Mouse (Mus musculus) spleen, postnatal 4 days (tissue): ENCODE results near the gene Guca2b.
"Not testable (repeated sequence)": the region's sequence is repeated elsewhere in the genome, so short reads cannot be mapped to it uniquely, and the experiment has no call there.

Source experiments
- DNase-seq, 2 experiments: peaks; one replicate each; pipeline ENCODE4 v3.0.0; 2022; ENCODE audit warnings: low spot score in 2 of 2

Gene Guca2b

DNA sequence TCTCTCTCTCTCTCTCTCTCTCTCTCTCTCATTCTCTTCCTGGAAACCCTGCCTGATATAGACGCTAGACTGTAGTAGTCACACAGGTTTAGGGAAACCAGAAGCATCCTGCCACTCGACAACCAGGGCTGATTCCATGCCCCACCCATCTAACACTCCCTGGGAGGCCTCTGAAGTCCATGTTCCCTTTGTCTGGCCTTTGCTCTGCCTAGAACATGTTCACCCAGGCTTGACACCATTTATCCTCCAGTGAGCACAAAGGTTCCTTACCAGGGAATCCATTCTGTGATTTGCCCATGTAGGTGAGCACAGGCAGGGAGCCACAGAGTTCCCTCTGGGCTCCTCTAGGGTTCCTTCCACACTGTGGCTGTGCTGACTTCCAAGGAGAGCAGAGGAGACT is 508 bp downstream of the Guca2b start:
- no peak for DNase-seq

DNA sequence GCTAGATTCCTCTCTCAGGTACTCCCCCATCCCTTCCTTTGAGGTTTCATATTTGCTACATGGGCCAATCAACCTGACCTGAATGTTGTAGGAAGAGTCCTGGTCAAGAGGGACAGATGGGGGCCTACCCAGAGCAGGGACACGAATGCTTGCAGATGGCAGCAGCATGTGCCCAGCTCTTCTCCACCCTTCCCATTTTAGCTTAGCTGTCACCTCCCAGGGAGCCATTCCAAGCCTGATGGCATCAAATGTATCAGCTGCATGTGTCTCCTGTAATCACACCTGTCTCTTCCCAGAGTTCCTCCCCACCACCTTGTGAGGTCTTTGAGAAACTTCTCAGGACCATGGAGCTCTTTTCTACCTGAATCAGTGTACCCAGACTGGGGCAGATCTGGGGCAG is 1.7 kb downstream of the Guca2b start:
- no peak for DNase-seq

DNA sequence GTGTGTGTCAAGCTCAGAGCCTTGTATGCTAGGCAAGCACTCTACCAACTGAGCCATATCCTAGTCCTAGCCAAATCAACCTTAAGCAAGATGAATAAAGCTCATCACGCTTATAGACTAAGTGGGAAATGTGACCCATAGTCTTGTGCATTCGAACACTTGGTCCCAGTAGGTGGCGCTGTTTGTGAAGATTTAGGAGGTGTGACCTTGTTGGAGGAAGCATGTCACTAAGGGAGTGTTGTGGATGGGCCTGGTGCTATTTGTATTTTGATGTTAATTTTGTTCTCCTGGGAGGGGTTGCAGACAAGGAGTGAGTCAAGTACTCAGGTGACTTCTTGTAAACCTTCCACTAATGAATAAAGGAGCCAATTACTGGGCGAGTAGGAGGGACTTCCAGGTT is 16.1 kb downstream of the Guca2b start:
- DNase-seq: no peak

DNA sequence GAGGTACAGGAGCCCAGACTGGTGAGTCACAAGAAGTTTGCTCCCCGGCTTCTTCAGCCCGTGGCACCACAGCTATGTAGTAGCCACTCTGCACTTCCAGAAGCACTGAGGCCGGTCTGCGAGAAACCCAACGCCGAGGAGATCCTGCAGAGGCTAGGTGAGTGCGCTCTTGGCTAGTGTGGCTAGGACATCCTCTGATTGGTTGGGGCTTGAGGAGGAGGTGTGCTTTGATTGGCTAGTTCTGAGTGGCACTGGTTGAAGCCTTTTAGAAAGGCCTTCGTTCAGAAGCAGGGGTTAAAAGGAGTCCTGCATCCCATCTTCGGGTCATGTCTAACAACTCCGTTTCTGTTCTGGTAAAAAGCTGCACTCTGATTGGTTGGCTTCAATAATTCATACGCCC is 20.1 kb downstream of the Guca2b start:
- peak in 1 of 2 experiments; percentile 54 for DNase-seq

DNA sequence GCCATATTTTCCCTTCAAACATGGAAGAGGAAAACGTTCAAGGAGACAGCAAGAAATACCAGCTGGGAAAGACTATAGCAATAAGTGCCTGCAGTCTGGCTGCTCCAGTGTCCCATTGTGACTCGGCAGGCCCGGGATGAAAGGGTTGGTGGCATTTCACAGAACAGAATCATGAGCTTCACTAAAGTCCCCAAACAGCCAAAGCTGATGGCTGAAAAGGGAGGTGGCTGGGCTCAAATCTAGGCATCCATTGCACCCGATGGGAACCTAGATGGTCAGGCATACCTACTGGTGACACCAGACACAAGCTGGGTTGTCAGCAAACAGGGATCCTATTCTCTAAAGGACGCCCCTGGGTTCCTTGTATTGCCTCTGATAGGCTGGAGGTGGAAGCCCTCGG is 20.8 kb downstream of the Guca2b start:
- DNase-seq: peak in 1 of 2 experiments; percentile 45

DNA sequence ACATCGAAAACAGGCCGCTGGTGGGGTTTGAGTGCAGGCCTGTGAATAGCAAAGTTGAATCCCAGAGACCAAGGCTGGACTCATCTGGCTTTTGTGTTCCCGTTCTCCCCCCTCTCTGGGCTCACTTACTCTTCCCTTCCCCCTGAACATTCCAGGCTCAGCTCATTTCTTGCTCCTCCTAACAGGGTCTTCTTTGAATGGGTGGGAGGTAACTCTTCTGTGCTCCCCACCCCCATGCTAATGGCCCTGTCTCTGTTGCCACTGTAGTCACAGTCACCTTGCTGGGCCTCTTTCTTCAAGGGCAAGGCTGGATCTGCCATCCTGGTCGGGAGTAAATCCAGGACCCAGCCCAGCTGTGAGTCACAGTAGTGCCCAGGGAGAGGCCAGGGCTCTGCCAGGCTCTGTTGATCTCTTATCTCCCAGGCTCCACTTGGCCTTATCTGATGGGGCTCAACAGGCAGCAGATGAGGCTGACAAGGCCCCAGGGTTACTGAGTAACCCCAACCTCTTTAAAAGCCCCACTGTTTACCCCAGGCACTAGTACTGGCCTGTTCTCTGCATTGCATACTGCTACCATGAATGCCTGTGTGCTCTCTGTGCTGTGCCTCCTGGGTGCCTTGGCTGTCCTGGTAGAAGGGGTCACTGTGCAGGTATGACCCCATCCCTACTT is 21.4 kb downstream of the Guca2b start, which contains the start of gene Guca2a:
TSS of gene Guca2a (plus strand) at position 529 of the 670 bp plus-strand sequence.
- peak in 1 of 2 experiments; percentile 54 for DNase-seq

DNA sequence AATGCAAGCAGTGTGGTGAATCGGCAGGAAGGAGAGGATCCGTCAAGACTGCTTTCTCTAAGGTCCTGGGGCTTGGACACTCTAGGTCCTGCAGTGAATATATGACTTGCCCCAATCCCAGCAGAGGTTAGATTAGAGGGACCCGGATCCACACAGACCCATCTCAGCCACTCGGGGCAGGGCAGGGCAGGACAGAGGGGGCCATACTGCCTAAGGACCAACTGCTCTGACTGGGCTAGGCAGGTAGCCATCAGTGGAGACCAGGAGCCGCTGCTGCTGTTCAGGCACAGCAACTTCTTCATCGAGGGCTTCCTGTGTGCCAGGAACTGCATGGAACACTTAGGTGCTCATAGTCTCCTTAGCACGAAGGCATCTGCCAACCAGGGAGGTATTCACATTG is 22.0 kb downstream of the Guca2b start:
- peak in 1 of 2 experiments; percentile 54 for DNase-seq

DNA sequence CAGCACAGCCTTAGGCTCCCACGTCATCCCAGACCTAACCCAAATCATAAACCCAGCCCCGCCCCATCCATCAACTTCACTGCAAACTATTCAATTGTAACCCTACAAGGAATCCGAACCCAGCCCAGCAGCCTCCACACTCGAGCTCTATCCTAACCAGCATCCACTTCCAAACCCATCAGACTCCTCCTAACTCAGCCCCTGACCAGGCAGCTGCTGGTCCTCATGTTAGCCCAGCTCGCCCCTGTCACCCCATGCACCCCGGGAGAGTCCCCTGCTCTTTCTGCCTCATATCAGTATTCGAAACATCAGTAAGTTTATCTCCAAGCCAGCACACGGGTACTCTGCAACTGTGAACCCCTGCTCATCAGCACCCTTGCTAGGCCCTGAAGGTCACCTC is 23.1 kb downstream of the Guca2b start:
- peak in 1 of 2 experiments; percentile 54 for DNase-seq

DNA sequence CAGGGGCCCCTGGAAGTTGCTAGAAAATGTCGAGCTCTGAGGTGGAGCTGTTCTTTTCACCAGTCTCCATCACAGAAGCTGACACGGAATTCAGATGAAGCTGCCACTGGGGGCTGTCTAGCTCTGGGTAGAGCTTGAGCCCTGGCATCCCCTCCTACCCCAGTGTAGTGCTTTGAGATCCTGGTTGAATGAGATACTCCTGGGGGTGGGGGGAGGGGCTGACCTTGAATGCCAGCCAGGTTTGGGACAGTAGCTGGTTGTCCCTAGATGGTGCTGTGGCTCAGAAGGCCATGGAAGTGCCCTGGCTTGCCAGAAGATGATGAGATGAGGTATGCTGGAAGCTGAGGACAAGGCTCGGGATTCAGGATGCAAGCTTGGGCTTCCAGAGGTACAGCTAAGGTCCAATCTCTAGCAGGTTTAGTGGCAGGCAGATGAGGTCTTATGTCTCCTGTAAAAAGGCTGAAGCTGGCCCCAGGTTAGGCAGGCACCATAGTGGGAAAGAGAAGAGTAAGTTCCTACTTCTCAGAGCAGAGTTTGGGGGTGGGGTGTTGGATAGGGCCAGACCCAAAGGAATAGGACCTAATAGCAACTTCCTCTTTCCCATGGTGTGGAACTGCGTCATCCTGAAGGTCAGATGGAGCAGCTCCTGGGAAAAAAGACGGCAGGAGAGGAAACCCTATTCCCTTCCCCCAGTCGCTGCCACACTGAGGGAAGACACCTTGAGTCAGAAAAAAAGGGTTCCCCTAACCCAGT is 23.7 kb downstream of the Guca2b start:
- DNase-seq: no peak

DNA sequence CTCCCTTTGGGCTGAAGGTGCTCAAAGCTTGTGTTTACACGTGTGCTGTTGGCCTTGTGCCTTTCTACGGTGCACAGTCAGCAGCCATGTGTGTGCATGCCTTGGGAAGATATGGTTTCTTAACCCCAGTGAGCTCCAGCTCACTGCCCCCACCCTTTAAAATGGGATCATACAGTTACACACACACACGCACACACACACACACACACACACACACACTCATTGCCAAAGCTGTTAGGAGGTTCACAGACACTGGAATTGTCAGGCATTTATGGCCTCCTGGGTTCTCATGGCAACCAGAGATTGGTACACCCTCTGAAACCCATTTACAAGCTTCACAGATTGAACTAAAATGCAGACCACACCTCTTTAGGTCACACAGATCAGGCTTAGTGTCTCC is 24.8 kb downstream of the Guca2b start:
- no peak for DNase-seq

DNA sequence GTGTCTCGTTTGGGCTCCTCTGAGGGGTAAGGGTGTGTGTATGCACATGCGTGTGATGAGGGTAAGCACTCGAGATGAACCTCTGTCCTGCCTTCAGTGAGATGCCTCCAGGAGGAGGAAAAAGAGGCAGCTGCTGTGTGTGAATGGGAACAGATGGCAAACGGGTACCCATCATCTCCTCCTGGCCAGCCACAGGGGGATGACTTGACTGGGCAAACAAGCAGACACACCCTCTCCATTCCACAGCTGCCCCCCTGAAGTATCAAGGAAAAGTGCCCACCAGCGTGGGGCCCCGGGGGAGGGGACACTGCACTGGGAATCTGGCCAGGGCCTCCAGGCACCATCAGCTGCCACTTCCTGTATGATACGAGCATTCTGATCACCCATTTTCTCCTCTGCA is 25.4 kb downstream of the Guca2b start:
- DNase-seq: no peak

DNA sequence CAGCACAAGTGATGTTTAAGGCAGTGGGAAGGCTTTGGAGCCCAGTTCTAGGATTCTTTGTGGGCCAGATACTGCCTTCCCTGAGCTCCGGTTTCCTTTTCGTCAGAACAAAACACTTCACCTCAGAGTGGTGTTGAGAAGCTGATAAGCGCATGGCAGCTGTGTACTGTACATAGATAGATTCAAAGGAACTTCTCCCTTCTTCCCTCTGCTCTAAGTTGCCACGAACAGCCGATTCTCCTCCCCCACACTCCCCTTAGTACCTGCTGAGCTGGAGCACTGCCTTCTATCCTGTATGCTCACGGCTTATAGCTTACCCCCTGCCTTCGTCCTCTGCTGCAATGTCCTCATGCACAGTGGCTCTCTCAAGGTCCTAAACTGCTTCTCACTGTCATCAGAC is 26.0 kb downstream of the Guca2b start:
- DNase-seq: no peak

DNA sequence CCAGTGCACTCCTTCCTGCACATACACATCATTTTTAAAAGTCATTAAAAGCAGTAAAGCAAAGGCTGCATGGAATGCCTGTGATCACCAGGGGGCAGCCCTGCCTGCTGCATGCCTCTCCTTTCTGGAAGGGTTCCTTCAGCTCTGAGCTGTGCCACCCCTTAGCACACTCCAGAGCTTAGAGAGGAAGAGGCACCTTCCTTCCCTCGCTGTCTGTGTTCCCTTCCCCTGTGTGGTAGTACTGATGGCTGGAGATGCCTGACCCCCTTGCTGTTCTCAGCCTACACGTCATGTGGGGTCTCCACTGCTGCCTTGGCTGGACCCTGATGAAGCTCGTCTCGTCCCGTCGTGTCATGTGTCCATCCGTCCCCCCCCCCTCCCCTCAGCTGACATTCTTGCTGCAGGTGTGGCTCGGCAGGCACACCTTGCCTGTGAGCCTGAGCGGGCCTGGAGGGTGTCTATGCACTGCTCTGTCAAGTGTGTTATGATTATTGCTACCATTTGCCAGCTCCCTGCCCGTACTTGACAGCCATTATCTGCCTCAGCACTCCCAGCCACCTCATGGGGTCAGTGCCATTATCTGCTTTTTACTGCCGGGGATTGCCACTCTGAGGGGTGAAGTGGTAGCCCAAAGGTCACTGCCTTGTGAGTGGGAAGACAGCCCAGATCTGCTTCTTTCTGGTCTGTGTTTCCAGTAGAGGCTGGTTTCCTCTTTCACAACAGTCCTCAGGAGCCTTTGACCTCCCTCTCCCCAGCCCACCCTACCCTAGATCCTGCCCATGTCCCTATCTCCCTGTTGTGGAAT is 27.4 kb downstream of the Guca2b start:
- DNase-seq: no peak

DNA sequence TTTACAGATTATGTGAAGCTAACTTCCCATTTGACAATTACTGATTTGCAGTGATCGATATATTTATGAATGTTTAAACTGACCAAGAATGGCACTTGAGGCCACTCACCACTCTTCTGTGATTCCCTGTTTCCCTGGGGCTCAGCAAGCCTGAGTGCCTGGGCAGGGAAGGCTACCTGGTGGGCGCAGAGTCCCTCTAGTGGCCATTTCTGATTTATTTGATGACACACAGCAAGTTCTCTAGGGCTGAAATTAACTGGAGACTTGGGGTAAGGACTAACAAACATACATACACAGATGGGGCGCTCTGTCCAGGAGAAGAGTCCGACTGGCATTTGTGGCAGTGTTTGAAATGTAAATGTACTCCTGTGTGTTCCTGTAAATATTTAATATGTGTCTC is 30.4 kb downstream of the Guca2b start:
- not testable (repeated sequence) for DNase-seq

DNA sequence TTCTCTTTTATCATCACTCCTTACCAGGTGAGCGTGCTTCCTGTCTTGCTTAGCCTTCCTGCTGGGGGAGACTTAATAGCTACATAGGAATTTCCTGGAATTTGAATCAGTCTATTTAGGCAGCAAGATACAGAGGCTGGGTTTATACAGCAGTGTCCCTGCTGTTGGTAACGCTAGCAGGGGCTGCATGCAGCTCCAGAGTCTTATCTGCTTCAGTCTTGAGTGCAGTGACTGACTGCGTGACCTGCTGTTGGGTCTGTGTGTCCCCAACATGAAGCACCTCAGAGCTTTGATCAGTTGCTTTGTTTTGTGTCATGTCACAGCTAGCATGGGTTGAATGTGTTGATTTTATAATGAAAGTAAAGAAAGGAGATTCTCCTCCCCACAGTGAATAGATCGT is 31.4 kb downstream of the Guca2b start:
- no peak for DNase-seq

DNA sequence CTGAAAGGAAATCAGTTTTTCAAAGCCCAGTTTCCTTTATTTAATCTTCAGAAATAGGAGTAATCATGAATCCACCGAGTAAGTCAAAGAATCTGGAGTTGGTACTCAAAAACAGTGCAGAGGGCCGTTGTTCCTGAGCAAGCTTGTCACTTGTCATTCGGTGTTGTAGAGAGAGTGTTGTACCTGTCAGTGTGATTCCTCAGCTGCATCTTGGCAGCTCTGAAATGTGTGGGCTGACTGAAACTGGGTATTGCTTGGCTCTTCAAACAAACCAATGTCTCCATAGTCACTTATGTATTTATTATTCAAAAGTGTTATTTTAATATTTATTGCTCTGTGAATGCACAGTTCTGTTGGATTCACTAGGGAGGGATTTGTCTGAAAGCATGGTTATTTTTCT is 31.9 kb downstream of the Guca2b start:
- no peak for DNase-seq

DNA sequence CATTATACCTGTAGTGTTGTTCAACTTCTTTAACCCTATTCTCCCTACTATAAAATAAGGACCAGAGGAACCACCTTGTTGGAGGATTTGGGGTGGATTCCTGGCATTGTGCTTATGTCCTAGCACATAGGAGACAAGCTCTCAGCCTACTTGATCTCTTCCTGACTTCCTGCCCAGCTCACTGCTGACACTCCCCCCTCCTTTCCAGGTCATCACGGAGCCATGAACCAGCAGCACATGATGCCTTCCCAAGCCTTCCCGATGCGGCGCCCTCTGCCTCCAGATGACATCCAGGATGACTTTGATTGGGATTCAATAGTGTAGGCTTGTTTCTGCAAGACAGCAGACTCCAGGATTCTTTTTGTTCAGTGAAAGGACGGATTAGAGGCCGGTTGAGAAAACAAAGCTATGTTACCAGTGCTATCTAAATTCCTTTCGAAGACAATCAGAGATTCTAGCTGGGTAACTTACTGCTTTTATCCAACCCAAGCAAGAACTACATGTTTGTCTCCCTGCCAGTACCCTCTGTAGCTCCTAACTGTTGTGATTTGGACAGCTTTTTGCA is 32.6 kb downstream of the Guca2b start:
- DNase-seq: no peak

DNA sequence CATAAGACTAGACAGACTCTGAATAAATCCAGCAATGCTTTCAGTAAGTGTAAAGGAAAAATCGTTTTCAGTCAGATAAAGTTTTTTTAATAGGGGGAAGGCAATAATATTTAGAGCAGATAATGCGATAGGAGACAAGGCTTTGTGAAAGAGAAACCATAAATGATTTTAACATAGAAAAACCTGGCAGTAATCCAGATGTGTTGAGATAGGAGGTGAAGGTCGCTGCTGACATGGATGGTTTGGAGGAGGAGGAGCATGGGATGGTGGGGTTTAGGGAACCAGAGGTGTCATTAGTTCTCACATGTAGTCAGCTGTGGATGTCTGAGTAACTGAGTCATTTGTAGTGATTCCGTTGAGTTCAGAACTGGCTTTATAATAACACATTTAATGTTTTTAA is 44.0 kb downstream of the Guca2b start:
- DNase-seq: no peak

DNA sequence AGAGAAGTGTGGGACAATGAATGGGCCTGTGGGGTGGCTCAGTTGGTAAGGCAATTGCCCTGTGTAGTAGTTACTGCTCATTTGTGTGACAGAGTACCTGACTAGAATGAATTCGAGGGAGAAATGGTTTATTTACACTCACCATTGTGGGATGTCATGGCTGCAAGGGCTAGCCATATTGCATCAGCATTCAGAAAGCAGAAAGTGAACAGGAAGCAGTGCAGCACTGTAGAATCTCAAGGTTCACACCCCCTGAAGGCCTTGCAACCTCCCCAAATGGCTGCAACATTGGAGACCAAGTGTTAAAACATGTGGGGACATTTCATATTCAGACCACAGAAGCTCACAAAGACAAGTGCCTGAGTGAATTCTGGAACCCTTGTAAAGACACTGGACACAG is 44.7 kb downstream of the Guca2b start:
- no peak for DNase-seq

DNA sequence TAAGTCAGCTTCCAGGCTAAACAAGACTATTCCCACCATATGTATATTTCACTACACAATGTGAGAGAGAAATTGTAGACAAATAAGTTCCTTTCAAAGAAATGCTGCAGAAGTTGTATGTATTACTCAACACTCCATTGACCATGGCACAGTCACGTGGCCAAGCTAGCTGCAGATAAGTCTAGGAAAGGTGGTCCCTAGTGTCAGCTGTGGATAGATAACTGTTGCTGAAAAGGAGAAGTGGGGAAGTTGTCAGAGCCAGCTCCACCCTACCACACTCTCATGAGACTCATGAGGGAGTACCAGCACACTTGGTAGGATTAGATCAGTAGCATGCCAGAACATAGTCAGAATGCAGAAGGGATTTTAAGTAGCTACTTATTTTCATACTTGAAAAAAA is 49.3 kb downstream of the Guca2b start:
- no peak for DNase-seq
